Mouse (Mus musculus): ENCODE data around the gene Defa21. TPM values are rescaled to one million over a fixed set of nuclear protein-coding genes. Genes with fewer than 3 reads are reported as not detected.

Gene Defa21
- polyA plus RNA-seq (2017; shearing (Covaris generic)) = not detected

DNA sequence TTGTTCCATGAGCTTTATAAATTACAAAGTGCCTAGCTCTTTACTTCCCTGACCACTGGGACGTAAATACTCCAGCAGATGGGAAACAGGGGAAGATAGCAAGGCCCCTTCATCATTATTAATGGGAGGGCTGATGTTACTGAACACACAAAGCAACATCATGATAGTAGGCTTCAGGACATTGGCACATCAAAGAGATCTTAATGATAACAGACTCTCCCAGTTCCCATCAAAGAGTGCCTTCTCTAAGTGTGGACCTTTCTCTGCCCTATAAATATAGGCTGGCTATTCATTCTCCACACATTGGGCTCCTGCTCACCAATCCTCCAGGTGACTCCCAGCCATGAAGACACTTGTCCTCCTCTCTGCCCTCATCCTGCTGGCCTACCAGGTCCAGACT lies at the start of gene Defa21:
Gene Defa21 (plus strand): TSS at position 301 of the 400 bp plus-strand sequence.

GRCm38 (mm10) chr8:21054747-21055146 lies 29.4 kb downstream of the Defa21 start, which contains the start of gene Defa23:
TSS of gene Defa23 (plus strand) at chr8:21055047.

DNA sequence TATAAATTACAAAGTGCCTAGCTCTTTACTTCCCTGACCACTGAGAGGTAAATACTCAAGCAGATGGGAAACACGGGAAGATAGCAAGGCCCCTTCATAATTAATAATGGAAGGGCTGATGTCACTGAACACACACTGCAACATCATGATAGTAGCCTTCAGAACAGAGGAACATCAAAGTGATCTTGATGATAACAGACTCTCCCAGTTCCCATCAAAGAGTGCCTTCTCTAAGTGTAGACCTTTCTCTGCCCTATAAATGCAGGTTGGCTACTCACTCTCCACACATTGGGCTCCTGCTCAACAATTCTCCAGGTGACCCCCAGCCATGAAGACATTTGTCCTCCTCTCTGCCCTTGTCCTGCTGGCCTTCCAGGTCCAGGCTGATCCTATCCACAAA lies 39.4 kb downstream of the Defa21 start, which contains the start of gene Defa35:
Gene Defa35 (plus strand): TSS at position 301 of the 400 bp plus-strand sequence.

Other genes starting within 250 kb of the Defa21 start
- gene Defb33, start 132.9 kb upstream of the Defa21 start, polyA plus RNA-seq (2017; shearing (Covaris generic)) = not detected
- not detected for gene Gm15056, start 122.9 kb upstream of the Defa21 start, polyA plus RNA-seq (2017; shearing (Covaris generic))
- not detected for gene Gm6040, start 103.5 kb upstream of the Defa21 start, polyA plus RNA-seq (2017; shearing (Covaris generic))
- gene AY761185, start 80.8 kb upstream of the Defa21 start, polyA plus RNA-seq (2017; shearing (Covaris generic)) = not detected
- gene Defa23, start 29.5 kb downstream of the Defa21 start, polyA plus RNA-seq (2017; shearing (Covaris generic)) = not detected
- not detected for gene Defa35, start 39.5 kb downstream of the Defa21 start, polyA plus RNA-seq (2017; shearing (Covaris generic))
- gene Defa25, start 58.9 kb downstream of the Defa21 start, polyA plus RNA-seq (2017; shearing (Covaris generic)) = not detected
- gene Gm14851, start 70.5 kb downstream of the Defa21 start, polyA plus RNA-seq (2017; shearing (Covaris generic)) = not detected
- not detected for gene Defa30, start 109.1 kb downstream of the Defa21 start, polyA plus RNA-seq (2017; shearing (Covaris generic))
- not detected for gene Defa22, start 136.7 kb downstream of the Defa21 start, polyA plus RNA-seq (2017; shearing (Covaris generic))
- not detected for gene Defa31, start 166.1 kb downstream of the Defa21 start, polyA plus RNA-seq (2017; shearing (Covaris generic))
- gene Gm15293, start 176.0 kb downstream of the Defa21 start, polyA plus RNA-seq (2017; shearing (Covaris generic)) = not detected
- not detected for gene Gm15292, start 224.2 kb downstream of the Defa21 start, polyA plus RNA-seq (2017; shearing (Covaris generic))